Mouse (Mus musculus): Measurements from ENCODE around the gene Supt5.

DNA sequence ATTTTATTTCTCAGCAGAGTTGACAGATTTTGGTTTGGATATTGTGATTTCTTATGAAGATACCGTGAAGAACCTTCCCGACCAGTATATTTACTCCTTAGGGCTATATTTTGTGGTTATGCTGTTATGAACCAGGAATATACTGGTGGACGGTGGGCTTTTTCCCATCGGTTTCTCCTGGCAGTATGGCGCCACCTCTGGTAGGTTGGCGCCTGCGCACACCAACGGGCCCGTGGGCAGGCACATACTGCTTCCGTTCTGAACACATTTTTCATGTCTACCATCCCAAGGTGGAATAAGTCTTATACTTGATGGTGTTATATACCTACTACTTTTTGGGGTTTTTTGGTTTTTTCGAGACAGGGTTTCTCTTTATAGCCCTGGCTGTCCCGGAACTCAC lies 69.2 kb downstream of the Supt5 start:
- TF ChIP-seq CTCF (IDR thresholded peaks at IDR 0.05; ENCODE audit: borderline replicate concordance, control insufficient read depth, extremely low read depth, insufficient read depth, low read length, poor library complexity) (no peak), POLR2A (IDR thresholded peaks at IDR 0.05; ENCODE audit: control insufficient read depth, extremely low read depth, insufficient read depth, low read length, poor library complexity) (no peak)

All from thymus, adult 2 months (tissue).